Mouse (Mus musculus) heart, postnatal 25 days (tissue): ENCODE measurements around the gene Slc25a42. TPM values are rescaled to one million over a fixed set of nuclear protein-coding genes. Genes with fewer than 3 reads are reported as not detected.

ENCODE experiments used
- DNase-seq: peaks from one replicate; pipeline ENCODE4 v3.0.0; 2022; ENCODE audit warnings: low spot score
- intact Hi-C: fragments of 180-260 bp; cut with DNase I; formaldehyde crosslinking; loops from one replicate; pipeline ENCODE4 v1.15.1; 2025
- total RNA-seq, 2 experiments: library from RNA; stranded (reverse); gene quantifications; 2 replicates each; pipeline ENCODE4 v1.2.3; 2021

Gene Slc25a42
- 10 to 100 TPM; 48.1 to 48.4 TPM for total RNA-seq

- intact Hi-C loops: no loop called here
- DNase-seq: peak; percentile 99
Measured at GRCm38 (mm10) chr8:70212112-70213055, at the start of gene Slc25a42. Slc25a42 (minus strand) TSS chr8:70212305.

DNA sequence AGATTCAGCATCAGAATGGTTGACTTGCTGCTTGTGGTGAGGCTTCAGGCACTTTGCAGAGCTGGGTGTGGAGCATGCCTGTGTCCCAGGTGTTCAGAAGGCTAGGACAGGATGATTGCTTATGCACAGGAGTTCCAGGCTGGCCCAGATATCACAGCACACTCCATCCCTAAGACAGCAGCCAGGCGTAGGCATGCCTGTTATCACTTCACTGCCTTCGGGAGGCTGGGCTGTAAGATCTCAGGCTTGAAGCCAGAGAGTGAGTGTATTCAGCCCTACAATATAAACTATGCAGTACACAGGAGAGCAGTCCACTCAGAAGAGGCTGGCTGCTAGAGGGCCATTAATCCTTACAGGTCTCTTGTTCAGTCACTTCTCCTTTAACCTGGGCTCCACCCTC lies 46.9 kb upstream of the Slc25a42 start:
- no peak for DNase-seq
- intact Hi-C loops: no loop called here

GRCm38 (mm10) chr8:70258600-70258999 lies 46.5 kb upstream of the Slc25a42 start:
- no peak for DNase-seq
- intact Hi-C loops: no loop called here

GRCm38 (mm10) chr8:70257456-70257855 lies 45.4 kb upstream of the Slc25a42 start:
- intact Hi-C loops: no loop called here
- no peak for DNase-seq

DNA sequence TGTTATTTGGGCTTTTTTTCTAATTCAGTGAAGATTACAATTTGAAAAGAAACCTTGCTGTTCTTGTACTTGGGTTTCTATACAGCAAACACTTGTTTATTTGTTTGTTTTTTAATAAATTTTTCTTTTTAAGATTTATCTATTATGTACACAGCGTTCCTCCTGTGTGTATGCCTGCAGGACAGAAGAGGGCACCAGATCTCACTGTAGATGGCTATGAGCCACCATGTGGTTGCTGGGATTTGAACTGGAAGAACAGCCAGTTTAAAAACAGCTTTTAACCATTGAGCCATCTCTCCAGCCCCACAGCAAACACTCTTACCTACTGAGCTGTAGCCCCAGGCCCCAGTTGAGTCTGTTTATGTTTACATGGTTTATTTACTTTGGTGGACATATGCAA lies 42.5 kb upstream of the Slc25a42 start:
- DNase-seq: no peak
- intact Hi-C loops: no loop called here

DNA sequence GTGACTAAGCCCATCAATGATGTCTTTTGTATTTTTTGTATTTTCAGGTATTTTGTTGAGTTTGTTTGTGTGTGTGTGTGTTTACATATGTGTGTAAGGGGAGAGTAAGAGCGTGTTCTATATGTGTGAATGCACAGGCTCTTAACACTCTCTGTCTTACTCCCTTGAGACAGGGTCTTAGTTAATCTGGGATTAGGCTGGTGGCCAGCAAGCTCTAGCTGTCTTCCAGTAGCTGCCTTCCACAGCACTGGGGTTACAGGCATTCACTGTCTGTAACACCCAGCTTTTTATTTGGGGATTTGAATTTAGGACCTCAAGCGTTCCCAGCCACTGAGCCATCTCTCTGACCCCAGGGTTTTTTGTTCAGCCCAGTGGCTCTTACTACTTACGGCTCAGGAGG lies 35.7 kb upstream of the Slc25a42 start:
- DNase-seq: no peak
- intact Hi-C loops: no loop called here

GRCm38 (mm10) chr8:70246622-70247021 lies 34.5 kb upstream of the Slc25a42 start:
- no peak for DNase-seq
- intact Hi-C loops: no loop called here

- DNase-seq: no peak
- intact Hi-C loops: no loop called here
Measured at GRCm38 (mm10) chr8:70240642-70241041, 28.5 kb upstream of the Slc25a42 start.

- DNase-seq: no peak
- intact Hi-C loops: no loop called here
Measured at GRCm38 (mm10) chr8:70237842-70238241, 25.7 kb upstream of the Slc25a42 start.

DNA sequence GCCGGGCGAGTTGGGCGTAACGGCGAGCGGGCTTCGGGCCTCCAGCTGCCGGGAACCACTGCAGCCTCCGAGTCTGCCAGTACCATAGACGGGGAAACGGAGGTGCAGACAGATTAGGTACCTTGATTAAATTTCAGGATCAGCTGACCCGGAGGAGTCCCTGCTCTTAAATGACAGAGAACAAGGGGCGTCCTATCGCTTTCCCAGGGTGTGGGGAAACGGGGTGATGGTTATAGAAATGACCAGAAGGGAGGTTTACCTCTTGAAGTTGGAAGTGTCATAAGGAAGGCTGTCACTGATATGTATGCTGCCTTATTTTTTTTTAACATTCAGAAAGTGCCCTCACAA lies 22.6 kb upstream of the Slc25a42 start:
- no peak for DNase-seq
- intact Hi-C loops: loop anchor here (1.0 kb wide), 1 partner anchor 48 kb away; the partner anchor contains the start of gene Homer3

DNA sequence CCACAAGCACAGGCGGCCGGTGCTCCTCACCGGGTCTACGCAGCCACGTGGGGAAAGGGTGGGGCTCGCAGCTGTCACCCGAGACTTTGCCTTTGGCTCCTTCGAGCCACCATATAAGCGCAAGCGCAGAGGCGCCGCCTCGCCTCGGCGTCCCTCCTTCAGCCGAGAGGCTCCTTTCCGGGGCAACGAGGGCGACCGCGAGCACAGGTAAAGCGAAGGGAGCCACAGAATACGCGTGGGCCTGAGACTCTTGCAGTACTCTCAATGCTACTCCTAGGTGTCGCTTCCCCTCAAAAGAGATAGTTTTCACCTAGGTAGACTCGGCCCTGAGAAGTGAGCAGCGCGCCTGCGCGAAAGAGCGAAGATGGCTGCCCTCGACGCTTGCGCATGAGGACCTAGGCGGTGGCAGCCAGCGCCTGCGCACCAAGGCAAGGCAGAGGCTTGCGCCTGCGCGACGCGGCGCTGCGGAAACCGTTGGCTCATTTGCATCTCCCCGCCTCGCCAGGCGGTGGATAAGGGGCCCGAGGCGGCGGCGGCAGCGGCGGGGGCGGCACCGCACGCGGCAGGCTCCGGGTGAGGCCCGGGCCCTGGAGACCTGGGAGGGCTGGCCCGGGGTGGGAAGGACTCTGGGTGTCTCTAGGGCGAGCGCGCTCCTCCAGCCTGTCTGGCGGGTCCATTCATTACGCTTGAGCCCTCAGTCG lies 22.1 kb upstream of the Slc25a42 start, which contains the start of the genes Sugp2 and Armc6:
Gene Sugp2 (plus strand): TSS at position 147 of the 701 bp plus-strand sequence.
Gene Armc6 (minus strand): TSS at position 387 of the 701 bp plus-strand sequence.
- intact Hi-C loops: loop anchor here (1.0 kb wide), 1 partner anchor 48 kb away; the partner anchor contains the start of gene Homer3

DNA sequence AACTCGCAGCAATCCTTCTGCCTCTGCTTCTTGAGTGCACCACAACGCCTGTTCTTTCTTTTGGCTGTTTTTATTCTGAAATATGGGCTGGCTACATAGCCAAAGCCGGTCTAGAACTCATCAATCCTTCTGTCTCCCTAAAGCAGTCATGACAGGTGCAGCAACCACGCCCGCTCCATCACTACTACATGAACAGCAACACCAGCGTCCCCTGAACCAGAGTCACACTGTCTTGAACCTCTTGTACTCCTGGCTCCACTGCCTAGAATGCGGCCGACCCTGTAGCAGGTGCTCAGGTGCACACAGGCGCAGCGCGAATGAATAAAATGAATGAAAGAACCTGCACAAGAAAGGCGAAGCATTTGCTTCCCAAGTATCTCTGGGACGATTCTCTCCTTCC lies 21.5 kb upstream of the Slc25a42 start:
- DNase-seq: no peak
- intact Hi-C loops: loop anchor here (1.0 kb wide), 1 partner anchor 49 kb away; the partner anchor contains the start of gene Homer3

More for the DNA sequence above, 22.1 kb upstream of the Slc25a42 start, which contains the start of the genes Sugp2 and Armc6:
- DNase-seq: peak; percentile 93

GRCm38 (mm10) chr8:70230837-70231236 lies 18.7 kb upstream of the Slc25a42 start:
- intact Hi-C loops: no loop called here
- no peak for DNase-seq

DNA sequence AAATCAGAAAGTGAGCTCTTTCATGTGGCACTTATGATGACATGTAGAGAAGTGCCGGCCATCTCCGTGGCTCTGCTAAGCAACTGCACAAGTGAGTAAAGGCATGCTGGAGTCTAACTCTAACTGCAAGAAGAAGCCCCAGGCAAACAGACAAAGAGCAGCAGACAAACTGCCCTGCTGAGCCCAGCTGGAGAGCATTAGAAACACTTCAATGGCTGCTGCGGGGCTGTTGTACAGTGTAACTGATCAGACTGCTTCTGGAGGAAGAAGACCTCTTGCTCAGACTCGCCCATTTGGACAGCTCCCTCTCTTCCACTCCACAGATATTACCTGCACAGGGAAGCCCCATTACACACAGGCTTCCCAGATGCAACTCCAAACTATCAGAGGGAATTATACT lies 15.9 kb upstream of the Slc25a42 start:
- intact Hi-C loops: no loop called here

GRCm38 (mm10) chr8:70223341-70223740 lies 11.2 kb upstream of the Slc25a42 start:
- DNase-seq: no peak

More for the DNA sequence above, 15.9 kb upstream of the Slc25a42 start:
- DNase-seq: no peak

GRCm38 (mm10) chr8:70222041-70222440 lies 9.9 kb upstream of the Slc25a42 start:
- intact Hi-C loops: loop anchor here (2.0 to 5.0 kb wide), 4 partner anchors 21 to 135 kb away; no protein-coding TSS in a partner anchor
- DNase-seq: no peak

More at GRCm38 (mm10) chr8:70223341-70223740, 11.2 kb upstream of the Slc25a42 start:
- intact Hi-C loops: loop anchor here (2.0 to 5.0 kb wide), 4 partner anchors 23 to 137 kb away; no protein-coding TSS in a partner anchor

- no peak for DNase-seq
- intact Hi-C loops: loop anchor here (5.0 kb wide), 1 partner anchor 114 kb away; no protein-coding TSS in a partner anchor
Measured at GRCm38 (mm10) chr8:70220911-70221310, 8.8 kb upstream of the Slc25a42 start.

DNA sequence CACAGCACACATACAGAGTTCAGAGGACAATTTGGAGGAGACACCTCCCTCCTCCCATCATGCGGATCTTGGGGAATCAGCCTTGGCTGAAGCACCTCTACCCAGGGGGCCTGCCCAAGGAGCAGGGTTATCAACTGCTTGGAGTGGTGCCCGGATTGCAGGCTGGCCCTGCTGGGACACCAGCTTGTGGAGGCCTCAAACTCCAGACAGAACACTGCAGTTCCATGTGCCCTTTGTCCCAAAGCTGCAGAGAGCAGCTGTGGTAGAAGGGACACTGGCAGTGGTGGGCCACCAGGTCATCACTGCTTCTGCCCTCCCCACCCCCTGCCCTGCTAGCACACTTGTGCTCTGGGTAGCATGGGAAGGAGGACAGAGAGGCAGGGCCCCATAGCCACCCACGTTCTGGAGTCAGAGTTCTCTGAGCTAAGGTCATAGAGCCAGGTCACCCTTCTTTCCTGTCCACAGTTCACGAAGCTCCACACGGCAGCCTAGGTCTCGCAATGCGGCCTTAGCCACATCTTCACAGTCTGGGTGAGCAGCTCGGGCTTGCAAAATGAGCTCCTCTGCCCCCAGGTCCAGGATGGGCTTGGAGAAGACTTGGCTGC lies 8.2 kb upstream of the Slc25a42 start:
- no peak for DNase-seq
- intact Hi-C loops: loop anchor here (5.0 kb wide), 1 partner anchor 113 kb away; no protein-coding TSS in a partner anchor

DNA sequence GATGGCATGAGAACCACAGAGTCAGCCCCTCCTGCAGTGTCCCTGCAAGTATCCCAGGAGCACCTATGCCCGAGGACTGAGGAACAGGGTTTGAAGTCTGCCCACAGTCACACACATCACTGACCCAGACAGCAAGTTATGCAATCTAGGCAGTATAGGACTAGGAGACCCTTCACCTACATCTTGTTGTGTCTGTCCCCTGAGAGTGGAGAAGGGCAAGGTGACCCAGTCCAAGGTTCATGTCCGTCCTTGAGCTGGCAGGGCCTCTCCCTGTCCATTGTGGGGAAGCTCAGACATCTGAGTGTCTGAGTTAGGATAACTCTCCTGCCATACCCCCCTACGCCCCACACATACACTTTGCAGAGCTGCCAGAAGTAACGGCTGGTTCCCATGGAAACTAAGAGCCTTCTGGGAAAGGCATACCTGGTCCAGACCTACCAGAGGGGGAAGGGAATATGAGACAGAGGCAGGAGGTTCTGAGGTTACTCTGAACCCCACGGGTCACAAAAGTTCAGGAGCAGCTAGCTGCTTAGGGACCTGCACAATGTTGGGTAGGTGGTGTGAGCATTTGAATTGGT lies 7.1 kb upstream of the Slc25a42 start:
- intact Hi-C loops: no loop called here
- DNase-seq: no peak
